Mouse (Mus musculus): ENCODE results near the gene Elk4. TPM values are rescaled to one million over a fixed set of nuclear protein-coding genes. Genes with fewer than 3 reads are reported as not detected.

The Elk4 gene
- total and polyA plus RNA-seq, 3 experiments = 16.8 to 18.9 (median 17.4) TPM

GRCm38 (mm10) chr1:131964580-131964979 lies 42.8 kb upstream of the Elk4 start:
- peaks cover 0 to 3% of the 10 kb centered on the region in 2 experiments; a peak in 2 of 4 replicates for H3K4me1 ChIP-seq (ENCODE audit: control insufficient read depth in 1 of 2, insufficient read depth in 2 of 2)
- no peaks in the 10 kb centered on the region for H3K79me2 ChIP-seq (replicated peaks; ENCODE audit: control insufficient read depth, extremely low read depth, insufficient read depth, poor library complexity, severe bottlenecking)
- dilution Hi-C loops (cut with MboI; ENCODE audit: extremely low pct_ligation_motif_present, extremely low pct_unique_long_range_greater_than_20kb, low sequenced_read_pairs) = no loop called here
- no peak overlapping the region for H3K4me2 ChIP-seq (ENCODE audit: insufficient read depth, low read depth, poor library complexity, severe bottlenecking)
- TF ChIP-seq BHLHE40 (IDR thresholded peaks at IDR 0.05; ENCODE audit: low read depth, low read length) (no peak), RCOR1 (conservative IDR thresholded peaks at IDR 0.05; ENCODE audit: low read depth, low read length) (no peak), ETS1 (conservative IDR thresholded peaks at IDR 0.05; ENCODE audit: low read depth, low read length) (no peak), GABPA (IDR thresholded peaks at IDR 0.05; ENCODE audit: insufficient replicate concordance, low read depth, low read length) (no peak), EP300 (IDR thresholded peaks at IDR 0.05; ENCODE audit: low read length) (no peak)
- in situ Hi-C loops (cut with MboI; ENCODE audit: low pct_ligation_motif_present, low pct_unique_long_range_greater_than_20kb, low sequenced_read_pairs) = no loop called here
- no peaks in the 10 kb centered on the region for H3K9me3 ChIP-seq (replicated peaks; ENCODE audit: low read length)
- no peak overlapping the region for H3K27ac ChIP-seq (ENCODE audit: insufficient read depth, low read depth)
- H3K27me3 ChIP-seq (replicated peaks) = peaks cover 89% of the 10 kb centered on the region
- no peak overlapping the region for H3K9ac ChIP-seq (ENCODE audit: insufficient read depth, low read depth)
- no peaks in the 10 kb centered on the region for H3K36me3 ChIP-seq (replicated peaks in 1 of 2; ENCODE audit: control insufficient read depth in 1 of 2, insufficient read depth in 1 of 2, low read length in 1 of 2)
- no peak for DNase-seq (ENCODE audit: extremely low read depth)
- no peak overlapping the region for H3K4me3 ChIP-seq (replicated peaks in 1 of 3; ENCODE audit: low read depth in 2 of 3, low read length in 2 of 3, poor library complexity in 1 of 3)

DNA sequence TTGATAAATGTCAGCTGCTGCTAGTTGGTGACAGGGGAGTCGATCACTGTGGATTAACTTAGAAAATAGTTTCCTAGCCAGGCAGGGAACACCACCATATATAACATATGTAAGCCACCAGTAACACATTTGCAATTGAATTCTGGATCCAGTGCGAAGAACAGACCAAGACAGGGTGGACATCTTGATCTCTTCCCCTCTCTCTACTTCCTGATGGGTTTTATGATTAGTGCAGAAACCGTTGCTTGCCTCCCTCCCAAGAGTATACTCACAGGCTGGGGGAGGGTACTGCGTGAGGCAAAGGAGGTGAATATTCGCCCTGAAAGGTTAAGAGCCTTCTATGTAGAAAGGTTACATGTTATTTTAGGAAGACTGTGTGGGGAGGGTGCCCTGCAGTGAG lies 41.6 kb upstream of the Elk4 start:
- TF ChIP-seq POLR2AphosphoS2 (IDR thresholded peaks at IDR 0.05; ENCODE audit: low read depth, low read length) (no peak), UBTF (IDR thresholded peaks at IDR 0.05; ENCODE audit: low read depth, low read length) (no peak), USF1 (IDR thresholded peaks at IDR 0.05; ENCODE audit: low read depth, low read length) (no peak), ETS1 (conservative IDR thresholded peaks at IDR 0.05; ENCODE audit: low read depth, low read length) (no peak), NELFE (IDR thresholded peaks at IDR 0.05; ENCODE audit: low read depth, low read length) (no peak), TBP (conservative IDR thresholded peaks at IDR 0.05; ENCODE audit: low read depth, low read length) (no peak), HCFC1 (IDR thresholded peaks at IDR 0.05; ENCODE audit: low read depth, low read length) (no peak), MEF2A (IDR thresholded peaks at IDR 0.05; ENCODE audit: borderline replicate concordance, low read depth, low read length) (no peak), POLR2A (IDR thresholded peaks at IDR 0.05; ENCODE audit: low read depth, low read length) (no peak), NRF1 (IDR thresholded peaks at IDR 0.05; ENCODE audit: low read depth, low read length) (no peak), ZNF384 (IDR thresholded peaks at IDR 0.05; ENCODE audit: low read depth, low read length) (no peak), RAD21 (IDR thresholded peaks at IDR 0.05; ENCODE audit: low read depth, low read length) (no peak), ZMIZ1 (IDR thresholded peaks at IDR 0.05; ENCODE audit: low read depth, low read length) (no peak), RCOR1 (conservative IDR thresholded peaks at IDR 0.05; ENCODE audit: low read depth, low read length) (no peak), SMC3 (IDR thresholded peaks at IDR 0.05; ENCODE audit: low read depth, low read length) (no peak), MAX (IDR thresholded peaks at IDR 0.05; ENCODE audit: low read length) (no peak)
- no peaks in the 10 kb centered on the region for H3K9me3 ChIP-seq (replicated peaks; ENCODE audit: low read length)
- dilution Hi-C loops (cut with MboI; ENCODE audit: extremely low pct_ligation_motif_present, extremely low pct_unique_long_range_greater_than_20kb, low sequenced_read_pairs) = no loop called here

More for the DNA sequence above, 41.6 kb upstream of the Elk4 start:
- Histone ChIP-seq H3K4me1 (ENCODE audit: control insufficient read depth in 1 of 2, insufficient read depth in 2 of 2) (peaks cover 0 to 7% of the 10 kb centered on the region in 2 experiments; a peak in 2 of 4 replicates), H3K27me3 (replicated peaks) (peaks cover 89% of the 10 kb centered on the region), H3K36me3 (replicated peaks in 1 of 2; ENCODE audit: control insufficient read depth in 1 of 2, insufficient read depth in 1 of 2, low read length in 1 of 2) (no peaks in the 10 kb centered on the region), H3K9ac (ENCODE audit: insufficient read depth, low read depth) (no peak overlapping the region), H3K79me2 (replicated peaks; ENCODE audit: control insufficient read depth, extremely low read depth, insufficient read depth, poor library complexity, severe bottlenecking) (no peaks in the 10 kb centered on the region), H3K4me3 (replicated peaks in 1 of 3; ENCODE audit: low read depth in 2 of 3, low read length in 2 of 3, poor library complexity in 1 of 3) (no peak overlapping the region), H3K27ac (ENCODE audit: insufficient read depth, low read depth) (no peak overlapping the region), H3K4me2 (ENCODE audit: insufficient read depth, low read depth, poor library complexity, severe bottlenecking) (no peak overlapping the region)
- DNase-seq (ENCODE audit: extremely low read depth) = no peak
- in situ Hi-C loops (cut with MboI; ENCODE audit: low pct_ligation_motif_present, low pct_unique_long_range_greater_than_20kb, low sequenced_read_pairs) = no loop called here
